Mouse (Mus musculus): Measurements from ENCODE around the gene Acoxl.

Acoxl gene

GRCm38 (mm10) chr2:128117605-128118004 lies 278.9 kb downstream of the Acoxl start:
- no peak for DNase-seq (ENCODE audit: low spot score in 2 of 2)

GRCm38 (mm10) chr2:128118971-128119370 lies 280.3 kb downstream of the Acoxl start:
- no peak for DNase-seq (ENCODE audit: low spot score in 2 of 2)

GRCm38 (mm10) chr2:128122491-128122890 lies 283.8 kb downstream of the Acoxl start:
- DNase-seq (ENCODE audit: low spot score in 2 of 2) = peak; percentile 55 to 63

GRCm38 (mm10) chr2:128122891-128123771 lies 284.5 kb downstream of the Acoxl start:
- DNase-seq (ENCODE audit: low spot score in 2 of 2) = no peak

GRCm38 (mm10) chr2:128123921-128124683 lies 285.4 kb downstream of the Acoxl start:
- peak in 1 of 2 experiments; percentile 32 for DNase-seq (ENCODE audit: low spot score in 2 of 2)

GRCm38 (mm10) chr2:128124693-128125092 lies 286.0 kb downstream of the Acoxl start:
- DNase-seq (ENCODE audit: low spot score in 2 of 2) = no peak

- DNase-seq (ENCODE audit: low spot score in 2 of 2) = peak; percentile 98 to 99
Observed at GRCm38 (mm10) chr2:128125635-128126470, 287.2 kb downstream of the Acoxl start, which contains the start of gene Bcl2l11. Gene Bcl2l11 (plus strand): TSS chr2:128126038.

- no peak for DNase-seq (ENCODE audit: low spot score in 2 of 2)
Observed at GRCm38 (mm10) chr2:128126591-128127051, 287.9 kb downstream of the Acoxl start.

GRCm38 (mm10) chr2:128127121-128127671 lies 288.5 kb downstream of the Acoxl start:
- DNase-seq (ENCODE audit: low spot score in 2 of 2) = peak; percentile 92

- DNase-seq (ENCODE audit: low spot score in 2 of 2) = peak; percentile 73 to 78
Observed at GRCm38 (mm10) chr2:128127691-128128292, 289.1 kb downstream of the Acoxl start.

GRCm38 (mm10) chr2:128128532-128128931 lies 289.9 kb downstream of the Acoxl start:
- no peak for DNase-seq (ENCODE audit: low spot score in 2 of 2)

- DNase-seq (ENCODE audit: low spot score in 2 of 2) = no peak
Observed at GRCm38 (mm10) chr2:128131503-128131902, 292.8 kb downstream of the Acoxl start.

- no peak for DNase-seq (ENCODE audit: low spot score in 2 of 2)
Observed at GRCm38 (mm10) chr2:128132635-128133034, 294.0 kb downstream of the Acoxl start.

GRCm38 (mm10) chr2:128133865-128134264 lies 295.2 kb downstream of the Acoxl start:
- DNase-seq (ENCODE audit: low spot score in 2 of 2) = no peak

GRCm38 (mm10) chr2:128134474-128134873 lies 295.8 kb downstream of the Acoxl start:
- no peak for DNase-seq (ENCODE audit: low spot score in 2 of 2)

- no peak for DNase-seq (ENCODE audit: low spot score in 2 of 2)
Observed at GRCm38 (mm10) chr2:128134948-128135347, 296.3 kb downstream of the Acoxl start.

GRCm38 (mm10) chr2:128136769-128137433 lies 298.2 kb downstream of the Acoxl start:
- no peak for DNase-seq (ENCODE audit: low spot score in 2 of 2)

- no peak for DNase-seq (ENCODE audit: low spot score in 2 of 2)
Observed at GRCm38 (mm10) chr2:128137480-128138276, 299.0 kb downstream of the Acoxl start.

- DNase-seq (ENCODE audit: low spot score in 2 of 2) = no peak
Observed at GRCm38 (mm10) chr2:128138924-128139323, 300.2 kb downstream of the Acoxl start.

Data from natural killer cell, adult 2 months (primary cell).